ENCODE assay signal across 9 mouse cellular contexts in genomic region chr7:24642491-24642890, GRCm38 (mm10). TPM values are rescaled to one million over a fixed set of nuclear protein-coding genes. Genes with fewer than 3 reads are reported as not detected.
DNase-seq lines count a peak whose midpoint lies in the region; ATAC-seq and TF ChIP-seq lines count a peak whose summit lies in the region.
"Had no signal": no experiment of that assay in that cellular context is flagged by ENCODE, and none has a peak within 500 bp of the region (broad histone marks: within the 10 kb centered on the region; RNA-seq: fewer than 3 reads in every experiment).

No protein-coding gene starts in this region.

- in situ Hi-C loops in Patski (cut with MboI; ENCODE audit: low pct_unique_long_range_greater_than_20kb) = no loop called here

- no peaks in the 10 kb centered on the region; the same call in 1 of the 2 replicates for H3K27me3 ChIP-seq in kidney, adult 2 months (replicated peaks; ENCODE audit: control insufficient read depth, insufficient read depth, low read length)
- H3K27me3 ChIP-seq in kidney, embryonic 15.5 days = peaks cover 37% of the 10 kb centered on the region
- H3K27me3 ChIP-seq in Patski = peaks cover 13% of the 10 kb centered on the region
- peaks cover 14% of the 10 kb centered on the region for H3K27me3 ChIP-seq in hindbrain, postnatal 0 days (ENCODE audit: insufficient read depth, low read length)
- no peaks in the 10 kb centered on the region for H3K27me3 ChIP-seq in lung, postnatal 0 days (replicated peaks; ENCODE audit: insufficient read depth, low read length)

- no peak for TF ChIP-seq EP300 in lung, postnatal 0 days (IDR thresholded peaks at IDR 0.05)

- H3K27ac ChIP-seq in kidney, adult 2 months (ENCODE audit: insufficient read depth, low read depth, low read length) = no peak overlapping the region
- H3K27ac ChIP-seq in kidney, embryonic 15.5 days = no peak overlapping the region
- H3K27ac ChIP-seq in hindbrain, postnatal 0 days = no peak overlapping the region
- no peak overlapping the region for H3K27ac ChIP-seq in lung, postnatal 0 days (ENCODE audit: low read length)

- POLR2A ChIA-PET in Patski (lab: Charles Lee) = no interaction called here

- H3K4me2 ChIP-seq in kidney, embryonic 15.5 days = no peak overlapping the region
- no peak overlapping the region for H3K4me2 ChIP-seq in hindbrain, postnatal 0 days (ENCODE audit: low read depth, low read length)
- no peak overlapping the region for H3K4me2 ChIP-seq in lung, postnatal 0 days (replicated peaks; ENCODE audit: low read depth, low read length)

- no peaks in the 10 kb centered on the region for H3K4me1 ChIP-seq in kidney, adult 2 months (ENCODE audit: control insufficient read depth, insufficient read depth, low read length)
- peaks cover 18% of the 10 kb centered on the region for H3K4me1 ChIP-seq in kidney, embryonic 15.5 days
- peaks cover 6% of the 10 kb centered on the region; the same call in 1 of the 2 replicates for H3K4me1 ChIP-seq in hindbrain, postnatal 0 days (ENCODE audit: insufficient read depth, low read length)
- H3K4me1 ChIP-seq in lung, postnatal 0 days (ENCODE audit: insufficient read depth, low read depth, low read length) = no peaks in the 10 kb centered on the region

- no peak overlapping the region for H3K4me3 ChIP-seq in kidney, adult 2 months (ENCODE audit: insufficient read depth, low read depth, low read length)
- H3K4me3 ChIP-seq in kidney, embryonic 15.5 days (replicated peaks) = no peak overlapping the region
- no peak overlapping the region for H3K4me3 ChIP-seq in hindbrain, postnatal 0 days (ENCODE audit: low read length)
- no peak overlapping the region for H3K4me3 ChIP-seq in lung, postnatal 0 days (ENCODE audit: low read depth, low read length)

- no peak for ATAC-seq in kidney, embryonic 15.5 days (replicated peaks; ENCODE audit: low FRiP score)
- ATAC-seq in Patski = no peak
- peak; percentile 46; the same call in 1 of the 2 replicates for ATAC-seq in hindbrain, postnatal 0 days
- ATAC-seq in lung, postnatal 0 days = no peak; the same call in 1 of the 2 replicates
- ATAC-seq in megakaryocyte-erythroid progenitor cell, adult 5-6 weeks (replicated peaks; ENCODE audit: low FRiP score, low TSS enrichment, poor library complexity, severe bottlenecking) = no peak; the same call in 1 of the 2 replicates

- CTCF ChIA-PET in Patski (lab: Charles Lee) = interaction anchor here (0.7 to 3.0 kb wide), 6 partner anchors 11 to 50 kb away, joined by 3 to 21 read pairs (median 5); no protein-coding TSS in a partner anchor

- DNase-seq in kidney, adult 2 months = peak; percentile 68
- DNase-seq in Patski (ENCODE audit: low read depth, low spot score) = no peak
- DNase-seq in cerebellum, postnatal 14 days = peak; percentile 53 to 67
- DNase-seq in hindbrain, postnatal 0 days (ENCODE audit: low spot score) = peak; percentile 65
- peak; percentile 71 for DNase-seq in lung, postnatal 0 days (ENCODE audit: low spot score)
- peak; percentile 36 for DNase-seq in spleen, adult 12 weeks (ENCODE audit: low spot score)

- no peak overlapping the region for H3K9ac ChIP-seq in kidney, embryonic 15.5 days
- H3K9ac ChIP-seq in hindbrain, postnatal 0 days (replicated peaks; ENCODE audit: low read length) = no peak overlapping the region
- no peak overlapping the region for H3K9ac ChIP-seq in lung, postnatal 0 days (replicated peaks; ENCODE audit: low read depth)

- H3K36me3 ChIP-seq in kidney, adult 2 months (ENCODE audit: control insufficient read depth, insufficient read depth, low read length) = no peaks in the 10 kb centered on the region
- no peaks in the 10 kb centered on the region for H3K36me3 ChIP-seq in kidney, embryonic 15.5 days
- no peaks in the 10 kb centered on the region for H3K36me3 ChIP-seq in hindbrain, postnatal 0 days (ENCODE audit: insufficient read depth, low read length)
- no peaks in the 10 kb centered on the region for H3K36me3 ChIP-seq in lung, postnatal 0 days (ENCODE audit: insufficient read depth, low read length)

- peak; percentile 80 for TF ChIP-seq CTCF in kidney, adult 2 months (conservative IDR thresholded peaks at IDR 0.05; ENCODE audit: insufficient read depth, insufficient read length, low read depth, low read length)
- peak; percentile 82 for TF ChIP-seq CTCF in Patski (IDR thresholded peaks at IDR 0.05)
- TF ChIP-seq CTCF in hindbrain, postnatal 0 days (IDR thresholded peaks at IDR 0.05; ENCODE audit: low read depth) = peak; percentile 76
- TF ChIP-seq CTCF in lung, postnatal 0 days (IDR thresholded peaks at IDR 0.05) = peak; percentile 82

- WGBS in kidney, adult 2 months = 10% methylated on average over 9 of the region's 9 CpGs
- WGBS in kidney, embryonic 15.5 days = 8% methylated on average over 9 of the region's 9 CpGs
- WGBS in hindbrain, postnatal 0 days = 6% methylated on average over 9 of the region's 9 CpGs
- WGBS in lung, postnatal 0 days = 6% methylated on average over 9 of the region's 9 CpGs

- TF ChIP-seq POLR2A in kidney, adult 2 months (IDR thresholded peaks at IDR 0.05; ENCODE audit: low read depth, low read length) = no peak

- no peaks in the 10 kb centered on the region for H3K9me3 ChIP-seq in kidney, embryonic 15.5 days (replicated peaks)
- no peaks in the 10 kb centered on the region for H3K9me3 ChIP-seq in hindbrain, postnatal 0 days (ENCODE audit: low read length)
- no peaks in the 10 kb centered on the region for H3K9me3 ChIP-seq in lung, postnatal 0 days (ENCODE audit: low read length)

RNA-seq across cellular contexts. Expression of gene Lypd3, which starts 6.1 kb away (rescaled TPM):
- 0.06 and 0.67 TPM in 2 replicates for polyA plus RNA-seq in kidney, adult 2 months (2012; rRNA removed)
- polyA plus RNA-seq in kidney, embryonic 15.5 days (2015; fragmentation: Nextera tagmentation; extraction: Ambion mirVana) = 1.0 and 1.2 TPM in 2 replicates
- not detected for polyA plus RNA-seq in Patski (2021)
- total RNA-seq in hindbrain, postnatal 0 days (2014; rRNA removed) = 1.3 and 1.4 TPM in 2 replicates
- polyA plus RNA-seq in hindbrain, postnatal 0 days (2015; fragmentation: Nextera tagmentation; extraction: Ambion mirVana) = 1.2 and 1.3 TPM in 2 replicates
- polyA plus RNA-seq in lung, postnatal 0 days (2015; fragmentation: Nextera tagmentation; extraction: Ambion mirVana) = not detected in 2 replicates
- not detected in 2 replicates for total RNA-seq in megakaryocyte-erythroid progenitor cell, adult 5-6 weeks (2014; fragmentation: Nextera tagmentation)
- total RNA-seq in megakaryocyte-erythroid progenitor cell, adult 5-6 weeks (2017) = not detected in 2 replicates

RNA-seq across cellular contexts. Expression of gene Phldb3, which starts 31.9 kb away (rescaled TPM):
- polyA plus RNA-seq in kidney, adult 2 months (2012; rRNA removed) = 2.8 and 3.1 TPM in 2 replicates
- polyA plus RNA-seq in kidney, embryonic 15.5 days (2015; fragmentation: Nextera tagmentation; extraction: Ambion mirVana) = 0.15 and 0.17 TPM in 2 replicates
- polyA plus RNA-seq in Patski (2021) = 2.7 TPM
- total RNA-seq in hindbrain, postnatal 0 days (2014; rRNA removed) = 0.11 and 0.73 TPM in 2 replicates
- polyA plus RNA-seq in hindbrain, postnatal 0 days (2015; fragmentation: Nextera tagmentation; extraction: Ambion mirVana) = not detected in 2 replicates
- polyA plus RNA-seq in lung, postnatal 0 days (2015; fragmentation: Nextera tagmentation; extraction: Ambion mirVana) = 0.33 and 0.42 TPM in 2 replicates
- 2.6 and 2.8 TPM in 2 replicates for total RNA-seq in megakaryocyte-erythroid progenitor cell, adult 5-6 weeks (2014; fragmentation: Nextera tagmentation)
- 6.8 and 9.7 TPM in 2 replicates for total RNA-seq in megakaryocyte-erythroid progenitor cell, adult 5-6 weeks (2017)

RNA-seq across cellular contexts. Expression of gene Tex101, which starts 34.0 kb away (rescaled TPM):
- 0.14 TPM in 1 of 2 replicates, not detected in the other for polyA plus RNA-seq in kidney, adult 2 months (2012; rRNA removed)
- not detected in 2 replicates for polyA plus RNA-seq in kidney, embryonic 15.5 days (2015; fragmentation: Nextera tagmentation; extraction: Ambion mirVana)
- polyA plus RNA-seq in Patski (2021) = not detected
- not detected in 2 replicates for total RNA-seq in hindbrain, postnatal 0 days (2014; rRNA removed)
- polyA plus RNA-seq in hindbrain, postnatal 0 days (2015; fragmentation: Nextera tagmentation; extraction: Ambion mirVana) = not detected in 2 replicates
- polyA plus RNA-seq in lung, postnatal 0 days (2015; fragmentation: Nextera tagmentation; extraction: Ambion mirVana) = not detected in 2 replicates
- not detected in 2 replicates for total RNA-seq in megakaryocyte-erythroid progenitor cell, adult 5-6 weeks (2014; fragmentation: Nextera tagmentation)
- not detected in 2 replicates for total RNA-seq in megakaryocyte-erythroid progenitor cell, adult 5-6 weeks (2017)
- polyA plus RNA-seq: gonadal fat pad, adult 2 months had no signal

RNA-seq across cellular contexts. Expression of gene Zfp575, which starts 55.0 kb away (rescaled TPM):
- 0.11 and 0.15 TPM in 2 replicates for polyA plus RNA-seq in kidney, adult 2 months (2012; rRNA removed)
- polyA plus RNA-seq in kidney, embryonic 15.5 days (2015; fragmentation: Nextera tagmentation; extraction: Ambion mirVana) = 4.0 and 5.5 TPM in 2 replicates
- not detected for polyA plus RNA-seq in Patski (2021)
- total RNA-seq in hindbrain, postnatal 0 days (2014; rRNA removed) = 1.0 and 1.2 TPM in 2 replicates
- polyA plus RNA-seq in hindbrain, postnatal 0 days (2015; fragmentation: Nextera tagmentation; extraction: Ambion mirVana) = 20.3 and 21.0 TPM in 2 replicates
- 1.5 TPM in 2 replicates for polyA plus RNA-seq in lung, postnatal 0 days (2015; fragmentation: Nextera tagmentation; extraction: Ambion mirVana)
- 0.37 TPM in 1 of 2 replicates, not detected in the other for total RNA-seq in megakaryocyte-erythroid progenitor cell, adult 5-6 weeks (2014; fragmentation: Nextera tagmentation)
- total RNA-seq in megakaryocyte-erythroid progenitor cell, adult 5-6 weeks (2017) = not detected in 2 replicates

RNA-seq across cellular contexts. Expression of gene Ethe1, which starts 55.1 kb away (rescaled TPM):
- 172 and 173 TPM in 2 replicates for polyA plus RNA-seq in kidney, adult 2 months (2012; rRNA removed)
- 46.8 and 48.4 TPM in 2 replicates for polyA plus RNA-seq in kidney, embryonic 15.5 days (2015; fragmentation: Nextera tagmentation; extraction: Ambion mirVana)
- 74.5 TPM for polyA plus RNA-seq in Patski (2021)
- total RNA-seq in hindbrain, postnatal 0 days (2014; rRNA removed) = 36.3 and 43.8 TPM in 2 replicates
- polyA plus RNA-seq in hindbrain, postnatal 0 days (2015; fragmentation: Nextera tagmentation; extraction: Ambion mirVana) = 24.4 and 25.3 TPM in 2 replicates
- 13.4 and 14.5 TPM in 2 replicates for polyA plus RNA-seq in lung, postnatal 0 days (2015; fragmentation: Nextera tagmentation; extraction: Ambion mirVana)
- 12.4 and 19.8 TPM in 2 replicates for total RNA-seq in megakaryocyte-erythroid progenitor cell, adult 5-6 weeks (2014; fragmentation: Nextera tagmentation)
- 8.3 and 11.4 TPM in 2 replicates for total RNA-seq in megakaryocyte-erythroid progenitor cell, adult 5-6 weeks (2017)
